Mouse (Mus musculus): ENCODE measurements around the gene Ogn. TPM values are rescaled to one million over a fixed set of nuclear protein-coding genes. Genes with fewer than 3 reads are reported as not detected.
"Not testable (repeated sequence)": the region's sequence is repeated elsewhere in the genome, so short reads cannot be mapped to it uniquely, and the experiment has no call there.

Gene Ogn
- polyA plus RNA-seq, 1 experiment from 2014 or later, result 17.1 TPM

DNA sequence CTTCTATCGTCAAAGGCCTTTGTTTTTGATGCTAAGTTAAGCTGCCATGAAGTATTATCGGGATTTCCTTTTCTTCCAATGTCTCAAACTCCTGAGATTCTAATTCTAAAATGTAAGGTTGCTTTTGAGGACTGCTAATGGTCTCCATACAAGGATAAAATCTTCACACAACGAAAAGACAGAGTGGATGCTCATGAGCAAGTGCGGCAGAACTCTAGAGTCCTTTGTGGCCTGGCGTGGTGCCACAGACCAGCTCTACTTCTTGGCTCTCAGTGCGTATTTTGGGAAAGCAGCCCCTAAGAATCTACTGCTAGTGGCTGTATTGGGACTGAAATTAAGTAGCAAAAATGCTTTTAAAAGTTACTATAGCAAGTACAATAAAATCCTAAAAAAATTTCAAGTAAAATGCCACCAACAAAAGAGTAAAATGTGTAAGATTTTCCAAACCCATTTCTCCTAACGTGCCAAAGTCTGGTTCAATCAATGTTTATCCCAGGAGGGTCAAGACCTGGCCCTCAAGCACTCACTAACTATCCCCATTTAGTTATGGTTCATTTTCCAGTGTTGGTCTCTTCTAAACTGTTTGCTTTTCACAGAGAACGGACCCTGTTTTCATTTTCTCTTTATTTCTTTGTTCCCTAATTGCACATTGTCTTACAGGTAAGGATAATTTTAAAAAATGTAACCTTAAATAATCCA lies 23.4 kb upstream of the Ogn start:
- Histone ChIP-seq H3K36me3 (replicated peaks; ENCODE audit: control insufficient read depth, insufficient read depth, low read depth, low read length) (no peaks in the 10 kb centered on the region), H3K9ac (replicated peaks; ENCODE audit: low read length) (no peak overlapping the region), H3K27ac (replicated peaks; ENCODE audit: low read depth, low read length) (no peak overlapping the region), H3K4me2 (ENCODE audit: low read depth, low read length) (no peak overlapping the region), H3K9me3 (replicated peaks; ENCODE audit: control insufficient read depth, low read length) (no peaks in the 10 kb centered on the region), H3K27me3 (ENCODE audit: control insufficient read depth, insufficient read depth, low read length) (no peaks in the 10 kb centered on the region), H3K4me1 (ENCODE audit: control insufficient read depth, insufficient read depth, low read length) (no peaks in the 10 kb centered on the region), H3K4me3 (ENCODE audit: low read depth, low read length) (no peak overlapping the region)
- ATAC-seq (replicated peaks; ENCODE audit: insufficient number of reproducible peaks, low FRiP score, low TSS enrichment, low read depth), result no peak
- WGBS, result 66% methylated on average over 8 of the region's 8 CpGs
- no peak for DNase-seq (ENCODE audit: low spot score)

DNA sequence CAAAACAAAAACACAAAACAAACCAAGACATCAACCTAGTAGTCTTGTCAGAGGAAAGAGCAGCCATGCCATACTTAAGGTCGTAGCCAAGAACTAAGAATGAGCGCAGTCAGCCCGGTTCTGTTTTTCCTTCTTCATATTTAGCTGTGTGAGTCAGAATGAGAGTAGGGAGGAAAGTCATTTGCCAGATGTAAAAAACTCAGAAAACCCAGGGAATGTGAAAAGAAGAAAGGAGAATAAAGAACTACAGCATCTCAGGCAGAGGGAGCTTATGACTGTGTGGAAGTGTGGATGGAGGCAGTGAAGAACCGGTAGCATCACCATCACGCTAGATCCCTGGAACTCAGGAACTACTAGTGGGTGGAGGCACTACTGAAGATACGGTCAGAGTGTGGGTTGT lies 21.8 kb upstream of the Ogn start:
- ATAC-seq (replicated peaks; ENCODE audit: insufficient number of reproducible peaks, low FRiP score, low TSS enrichment, low read depth), result no peak
- no peaks in the 10 kb centered on the region for H3K36me3 ChIP-seq (replicated peaks; ENCODE audit: control insufficient read depth, insufficient read depth, low read depth, low read length)

DNA sequence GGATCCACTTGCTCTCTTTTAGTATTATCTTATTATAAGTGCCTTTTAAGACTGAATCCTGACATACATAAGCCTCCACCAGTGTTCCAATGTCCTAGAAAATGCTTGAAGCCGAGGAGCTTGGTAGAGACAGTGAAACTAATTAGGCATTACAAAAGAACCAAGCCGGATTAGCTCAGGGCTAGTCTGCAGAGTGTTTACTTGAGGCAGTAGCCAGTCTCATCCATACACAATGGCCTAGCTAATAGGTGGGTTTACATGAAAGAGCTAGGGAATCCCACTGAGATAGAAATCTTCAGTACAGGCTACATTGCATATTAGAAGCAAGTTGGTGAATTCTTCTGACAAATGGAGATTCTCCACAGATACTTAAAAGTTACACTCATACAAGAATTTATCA lies 5.3 kb upstream of the Ogn start:
- WGBS, result 71% methylated on average over 2 of the region's 2 CpGs
- not testable (repeated sequence) for DNase-seq (ENCODE audit: low spot score); ATAC-seq (replicated peaks; ENCODE audit: insufficient number of reproducible peaks, low FRiP score, low TSS enrichment, low read depth)

More for the DNA sequence above, 21.8 kb upstream of the Ogn start:
- Histone ChIP-seq H3K4me2 (ENCODE audit: low read depth, low read length) (no peak overlapping the region), H3K27me3 (ENCODE audit: control insufficient read depth, insufficient read depth, low read length) (no peaks in the 10 kb centered on the region), H3K9ac (replicated peaks; ENCODE audit: low read length) (no peak overlapping the region), H3K27ac (replicated peaks; ENCODE audit: low read depth, low read length) (no peak overlapping the region), H3K9me3 (replicated peaks; ENCODE audit: control insufficient read depth, low read length) (no peaks in the 10 kb centered on the region), H3K4me1 (ENCODE audit: control insufficient read depth, insufficient read depth, low read length) (no peaks in the 10 kb centered on the region), H3K4me3 (ENCODE audit: low read depth, low read length) (no peak overlapping the region)
- DNase-seq (ENCODE audit: low spot score), result no peak
- 93% methylated on average over 6 of the region's 6 CpGs for WGBS

DNA sequence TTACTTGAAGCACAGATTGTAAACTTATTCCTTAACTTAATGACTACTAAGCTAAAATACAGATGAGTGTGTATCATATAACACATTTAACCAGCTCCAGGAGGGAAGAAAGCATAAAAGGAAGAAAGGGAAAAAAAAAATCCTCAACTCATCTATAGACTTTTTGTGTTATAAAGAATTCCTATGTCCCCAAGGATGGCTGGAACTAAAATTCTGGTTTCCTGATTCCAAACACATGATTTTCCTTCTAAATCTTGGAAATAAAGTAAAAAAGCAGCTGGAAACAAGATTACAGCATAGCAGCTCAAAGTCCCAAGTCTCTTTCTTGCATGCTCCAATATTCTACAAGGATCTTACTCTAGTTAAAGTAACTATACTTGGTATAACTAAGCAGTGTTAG lies 4.2 kb upstream of the Ogn start:
- Histone ChIP-seq H3K9ac (replicated peaks; ENCODE audit: low read length) (no peak overlapping the region), H3K27me3 (ENCODE audit: control insufficient read depth, insufficient read depth, low read length) (no peaks in the 10 kb centered on the region), H3K4me3 (ENCODE audit: low read depth, low read length) (no peak overlapping the region), H3K4me2 (ENCODE audit: low read depth, low read length) (no peak overlapping the region), H3K4me1 (ENCODE audit: control insufficient read depth, insufficient read depth, low read length) (no peaks in the 10 kb centered on the region), H3K36me3 (replicated peaks; ENCODE audit: control insufficient read depth, insufficient read depth, low read depth, low read length) (no peaks in the 10 kb centered on the region), H3K27ac (replicated peaks; ENCODE audit: low read depth, low read length) (no peak overlapping the region), H3K9me3 (replicated peaks; ENCODE audit: control insufficient read depth, low read length) (no peaks in the 10 kb centered on the region)
- ATAC-seq (replicated peaks; ENCODE audit: insufficient number of reproducible peaks, low FRiP score, low TSS enrichment, low read depth) (no peak), DNase-seq (ENCODE audit: low spot score) (no peak)

More for the DNA sequence above, 5.3 kb upstream of the Ogn start:
- H3K9ac ChIP-seq (replicated peaks; ENCODE audit: low read length); H3K9me3 ChIP-seq (replicated peaks; ENCODE audit: control insufficient read depth, low read length); H3K4me2 ChIP-seq (ENCODE audit: low read depth, low read length); H3K27me3 ChIP-seq (ENCODE audit: control insufficient read depth, insufficient read depth, low read length); H3K4me3 ChIP-seq (ENCODE audit: low read depth, low read length); H3K27ac ChIP-seq (replicated peaks; ENCODE audit: low read depth, low read length); H3K36me3 ChIP-seq (replicated peaks; ENCODE audit: control insufficient read depth, insufficient read depth, low read depth, low read length); H3K4me1 ChIP-seq (ENCODE audit: control insufficient read depth, insufficient read depth, low read length): not testable (repeated sequence)

DNA sequence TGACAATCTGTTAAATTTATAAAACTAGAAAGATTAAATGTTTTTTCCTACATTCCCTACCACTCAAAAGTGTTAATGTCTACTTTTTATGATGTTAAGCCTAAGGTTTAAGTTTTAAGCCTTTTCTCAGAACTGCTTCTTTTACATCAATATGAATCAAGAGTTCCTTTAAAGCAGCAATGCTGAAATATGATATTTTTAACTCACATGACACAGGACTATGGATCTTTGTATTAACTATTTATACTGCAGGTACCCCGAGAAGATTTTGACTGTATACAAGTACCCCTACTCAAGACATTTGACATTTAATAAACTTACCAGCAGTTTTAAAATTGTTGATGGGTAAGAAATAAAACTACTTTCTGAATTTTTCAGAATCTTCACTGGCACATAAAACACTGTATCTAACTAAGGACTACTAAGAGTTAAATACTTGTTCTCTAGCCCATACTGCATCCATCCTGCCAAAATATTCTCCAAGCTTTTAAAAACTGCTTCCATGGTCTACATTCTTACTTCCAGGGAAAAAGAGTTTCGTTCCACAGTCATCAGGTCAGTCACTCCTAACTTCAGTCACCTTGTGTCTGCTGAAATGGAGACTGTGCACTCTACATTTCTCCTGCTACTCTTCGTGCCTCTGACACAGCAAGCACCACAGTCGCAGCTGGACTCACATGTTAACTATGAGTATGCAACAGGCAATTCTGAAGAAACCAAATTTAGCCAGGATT lies 910 bp downstream of the Ogn start:
- no peaks in the 10 kb centered on the region for H3K4me1 ChIP-seq (ENCODE audit: control insufficient read depth, insufficient read depth, low read length)
- H3K27me3 ChIP-seq (ENCODE audit: control insufficient read depth, insufficient read depth, low read length), result no peaks in the 10 kb centered on the region
- 61% methylated on average over 4 of the region's 4 CpGs for WGBS
- no peak for ATAC-seq (replicated peaks; ENCODE audit: insufficient number of reproducible peaks, low FRiP score, low TSS enrichment, low read depth)
- no peak overlapping the region for H3K4me2 ChIP-seq (ENCODE audit: low read depth, low read length)
- no peaks in the 10 kb centered on the region for H3K36me3 ChIP-seq (replicated peaks; ENCODE audit: control insufficient read depth, insufficient read depth, low read depth, low read length)
- H3K9me3 ChIP-seq (replicated peaks; ENCODE audit: control insufficient read depth, low read length), result no peaks in the 10 kb centered on the region
- DNase-seq (ENCODE audit: low spot score), result no peak
- no peak overlapping the region for H3K4me3 ChIP-seq (ENCODE audit: low read depth, low read length)
- no peak overlapping the region for H3K9ac ChIP-seq (replicated peaks; ENCODE audit: low read length)
- no peak overlapping the region for H3K27ac ChIP-seq (replicated peaks; ENCODE audit: low read depth, low read length)

DNA sequence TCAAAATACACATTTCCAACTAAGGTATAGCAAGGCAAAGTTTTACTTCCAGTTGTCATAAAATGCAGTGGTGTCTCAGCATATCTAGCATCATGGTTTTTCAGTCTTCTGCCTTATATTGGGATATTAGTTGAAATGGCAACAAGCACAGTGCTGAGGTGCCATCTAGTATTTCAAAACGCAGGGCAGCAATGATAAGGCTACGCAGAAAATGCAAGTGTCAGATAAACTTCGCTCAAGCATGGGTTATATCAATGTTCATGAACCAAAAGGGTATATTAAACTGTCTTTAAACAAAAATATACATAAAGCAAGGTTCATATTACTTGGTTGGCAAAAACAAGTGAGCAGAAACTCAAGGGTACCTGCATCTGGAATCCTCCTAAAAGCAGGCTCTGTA lies 9.2 kb downstream of the Ogn start:
- no peaks in the 10 kb centered on the region for H3K4me1 ChIP-seq (ENCODE audit: control insufficient read depth, insufficient read depth, low read length)
- H3K27ac ChIP-seq (replicated peaks; ENCODE audit: low read depth, low read length), result no peak overlapping the region
- WGBS, result 92% methylated on average over 3 of the region's 3 CpGs
- DNase-seq (ENCODE audit: low spot score) (no peak), ATAC-seq (replicated peaks; ENCODE audit: insufficient number of reproducible peaks, low FRiP score, low TSS enrichment, low read depth) (no peak)
- no peak overlapping the region for H3K4me2 ChIP-seq (ENCODE audit: low read depth, low read length)
- no peak overlapping the region for H3K4me3 ChIP-seq (ENCODE audit: low read depth, low read length)
- no peak overlapping the region for H3K9ac ChIP-seq (replicated peaks; ENCODE audit: low read length)
- H3K36me3 ChIP-seq (replicated peaks; ENCODE audit: control insufficient read depth, insufficient read depth, low read depth, low read length), result no peaks in the 10 kb centered on the region
- H3K9me3 ChIP-seq (replicated peaks; ENCODE audit: control insufficient read depth, low read length), result no peaks in the 10 kb centered on the region
- no peaks in the 10 kb centered on the region for H3K27me3 ChIP-seq (ENCODE audit: control insufficient read depth, insufficient read depth, low read length)

DNA sequence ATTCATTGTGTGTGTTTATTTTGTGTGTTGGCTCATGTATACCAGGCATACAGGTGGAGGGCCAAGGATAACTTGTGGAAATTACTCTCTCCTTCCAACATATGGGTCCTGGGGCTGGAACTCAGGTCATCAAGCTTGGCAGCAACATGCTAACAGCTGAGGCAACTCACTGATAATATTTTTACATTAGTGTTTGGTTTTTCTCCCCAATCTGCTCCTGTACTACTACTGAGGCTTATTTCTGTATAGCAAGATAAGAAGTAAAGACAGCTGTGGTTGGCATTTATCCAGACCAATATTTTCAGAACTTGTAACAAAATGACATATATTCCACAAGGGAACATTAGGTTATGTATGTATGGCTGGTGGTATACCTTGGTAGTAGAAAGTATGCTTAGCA lies 10.5 kb downstream of the Ogn start:
- no peak overlapping the region for H3K9ac ChIP-seq (replicated peaks; ENCODE audit: low read length)
- no peak overlapping the region for H3K4me2 ChIP-seq (ENCODE audit: low read depth, low read length)
- no peak for ATAC-seq (replicated peaks; ENCODE audit: insufficient number of reproducible peaks, low FRiP score, low TSS enrichment, low read depth)
- no peak overlapping the region for H3K4me3 ChIP-seq (ENCODE audit: low read depth, low read length)
- H3K27ac ChIP-seq (replicated peaks; ENCODE audit: low read depth, low read length), result no peak overlapping the region
- H3K27me3 ChIP-seq (ENCODE audit: control insufficient read depth, insufficient read depth, low read length), result no peaks in the 10 kb centered on the region
- H3K4me1 ChIP-seq (ENCODE audit: control insufficient read depth, insufficient read depth, low read length), result no peaks in the 10 kb centered on the region
- H3K9me3 ChIP-seq (replicated peaks; ENCODE audit: control insufficient read depth, low read length), result no peaks in the 10 kb centered on the region
- no peak for DNase-seq (ENCODE audit: low spot score)
- H3K36me3 ChIP-seq (replicated peaks; ENCODE audit: control insufficient read depth, insufficient read depth, low read depth, low read length), result no peaks in the 10 kb centered on the region

DNA sequence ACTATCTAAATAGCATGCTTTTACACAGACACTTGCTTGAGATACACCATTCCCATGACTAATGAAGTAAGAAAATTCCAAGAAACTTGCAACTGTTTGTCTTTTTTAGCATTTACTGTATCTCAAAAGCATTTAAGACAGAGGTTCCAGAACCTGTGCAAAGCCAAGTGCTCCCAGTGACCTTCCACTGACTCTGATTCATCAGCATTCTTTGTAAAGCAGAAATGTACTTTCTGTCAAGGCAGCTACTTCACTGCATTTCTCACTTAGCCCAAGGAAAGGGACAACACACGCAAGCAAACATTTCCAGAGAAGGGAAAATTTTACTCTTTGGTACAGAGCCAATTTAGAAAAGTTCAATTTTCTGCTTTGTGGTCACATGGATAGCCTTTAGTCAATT lies 15.4 kb downstream of the Ogn start:
- no peak for ATAC-seq (replicated peaks; ENCODE audit: insufficient number of reproducible peaks, low FRiP score, low TSS enrichment, low read depth)
- DNase-seq (ENCODE audit: low spot score), result no peak
- H3K27ac ChIP-seq (replicated peaks; ENCODE audit: low read depth, low read length), result no peak overlapping the region
- no peaks in the 10 kb centered on the region for H3K4me1 ChIP-seq (ENCODE audit: control insufficient read depth, insufficient read depth, low read length)
- no peak overlapping the region for H3K9ac ChIP-seq (replicated peaks; ENCODE audit: low read length)
- no peaks in the 10 kb centered on the region for H3K9me3 ChIP-seq (replicated peaks; ENCODE audit: control insufficient read depth, low read length)
- H3K27me3 ChIP-seq (ENCODE audit: control insufficient read depth, insufficient read depth, low read length), result no peaks in the 10 kb centered on the region
- no peaks in the 10 kb centered on the region for H3K36me3 ChIP-seq (replicated peaks; ENCODE audit: control insufficient read depth, insufficient read depth, low read depth, low read length)
- no peak overlapping the region for H3K4me3 ChIP-seq (ENCODE audit: low read depth, low read length)
- H3K4me2 ChIP-seq (ENCODE audit: low read depth, low read length), result no peak overlapping the region
- WGBS, result 91% methylated on average over 1 of the region's 1 CpGs
